Mouse (Mus musculus) neural tube, embryonic 12.5 days (tissue): ENCODE results near the gene Txndc5. TPM values are rescaled to one million over a fixed set of nuclear protein-coding genes. Genes with fewer than 3 reads are reported as not detected.

Experiments
- ATAC-seq: fragments of 200-750 bp; cut with Nextera tagmentation; 2 replicates; pipeline ENCODE4 v1.8.0; 2017; ENCODE audit warnings: low read depth, mild to moderate bottlenecking, moderate TSS enrichment, moderate library complexity; ENCODE audit not compliant: low FRiP score
- H3K27ac ChIP-seq: fragments of 300-500 bp; sonication (generic); 2 replicates; pipeline ENCODE4 v1.5.1; 2016
- H3K27me3 ChIP-seq: fragments of 300-500 bp; sonication (generic); replicated peaks from 2 replicates; pipeline ENCODE4 v1.6.1; 2016; ENCODE audit warnings: mild to moderate bottlenecking
- H3K36me3 ChIP-seq: fragments of 300-500 bp; sonication (generic); 2 replicates; pipeline ENCODE4 v1.6.1; 2016; ENCODE audit warnings: mild to moderate bottlenecking
- H3K4me1 ChIP-seq: fragments of 300-500 bp; sonication (generic); 2 replicates; pipeline ENCODE4 v1.6.1; 2016
- H3K4me2 ChIP-seq: fragments of 300-500 bp; sonication (generic); replicated peaks from 2 replicates; pipeline ENCODE4 v1.6.1; 2016; ENCODE audit warnings: mild to moderate bottlenecking
- H3K4me3 ChIP-seq: fragments of 300-500 bp; sonication (generic); 2 replicates; pipeline ENCODE4 v1.5.1; 2016
- H3K9ac ChIP-seq: fragments of 300-500 bp; sonication (generic); 2 replicates; pipeline ENCODE4 v1.6.1; 2016; ENCODE audit warnings: mild to moderate bottlenecking
- H3K9me3 ChIP-seq: fragments of 300-500 bp; sonication (generic); 2 replicates; pipeline ENCODE4 v1.6.1; 2016; ENCODE audit warnings: mild to moderate bottlenecking
- WGBS: fragments of 180-500 bp; shearing (Covaris S2); methylation state at CpG from one replicate; pipeline ENCODE4 v1.1.7; 2016; 5-methylcytosine and 5-hydroxymethylcytosine counted together
- polyA plus RNA-seq: library from polyadenylated mRNA; unstranded; fragments of >200 nt; fragmentation: Nextera tagmentation; extraction: Ambion mirVana; gene quantifications from 2 replicates; pipeline ENCODE4 v1.2.1, GENCODE M21; 2016

Txndc5 gene
- 112 and 121 TPM in 2 replicates for polyA plus RNA-seq

GRCm38 (mm10) chr13:38528687-38529294, at the start of gene Txndc5:
TSS of gene Txndc5 (minus strand) at chr13:38528824.
- peak within 1 kb of the TSS; percentile 80 for H3K4me3 ChIP-seq
- ATAC-seq = 0 out of 2 replicates have a peak, but pooled peaks have one; percentile 3
- H3K4me1 ChIP-seq = peaks cover 14% of the 10 kb centered on the region
- 60% methylated on average over 9 of the region's 9 CpGs for WGBS
- no peaks in the 10 kb centered on the region for H3K27me3 ChIP-seq
- H3K4me2 ChIP-seq = peak within 1 kb of the TSS; percentile 69
- H3K9me3 ChIP-seq = no peaks in the 10 kb centered on the region
- peak within 1 kb of the TSS; percentile 72 for H3K9ac ChIP-seq
- H3K36me3 ChIP-seq = no peaks in the 10 kb centered on the region
- H3K27ac ChIP-seq = peak within 1 kb of the TSS; percentile 5; the same call in 1 of the 2 replicates

- no peaks in the 10 kb centered on the region for H3K9me3 ChIP-seq
- no peaks in the 10 kb centered on the region for H3K36me3 ChIP-seq
- 80% methylated on average over 3 of the region's 3 CpGs for WGBS
- H3K4me2 ChIP-seq = no peak overlapping the region
- H3K27ac ChIP-seq = no peak overlapping the region
- no peak overlapping the region for H3K4me3 ChIP-seq
- H3K4me1 ChIP-seq = no peaks in the 10 kb centered on the region
- ATAC-seq = no peak
- H3K27me3 ChIP-seq = no peaks in the 10 kb centered on the region
- no peak overlapping the region for H3K9ac ChIP-seq
Measured at GRCm38 (mm10) chr13:38574668-38575067, 46.0 kb upstream of the Txndc5 start.

GRCm38 (mm10) chr13:38573281-38573680, 44.7 kb upstream of the Txndc5 start:
- Histone ChIP-seq H3K9me3 (no peaks in the 10 kb centered on the region), H3K4me3 (no peak overlapping the region), H3K27ac (no peak overlapping the region), H3K9ac (no peak overlapping the region), H3K4me2 (no peak overlapping the region), H3K4me1 (no peaks in the 10 kb centered on the region), H3K36me3 (no peaks in the 10 kb centered on the region), H3K27me3 (no peaks in the 10 kb centered on the region)
- ATAC-seq = no peak
- 88% methylated on average over 1 of the region's 1 CpGs for WGBS

- no peak for ATAC-seq
- 84% methylated on average over 4 of the region's 4 CpGs for WGBS
- Histone ChIP-seq H3K4me2 (no peak overlapping the region), H3K9me3 (0 out of 2 replicates have a peak, but pooled peaks cover 3% of the 10 kb centered on the region), H3K9ac (no peak overlapping the region), H3K4me1 (no peaks in the 10 kb centered on the region), H3K27me3 (no peaks in the 10 kb centered on the region), H3K36me3 (no peaks in the 10 kb centered on the region), H3K27ac (no peak overlapping the region), H3K4me3 (no peak overlapping the region)
Measured at GRCm38 (mm10) chr13:38565245-38565644, 36.6 kb upstream of the Txndc5 start.

- H3K4me1 ChIP-seq = no peaks in the 10 kb centered on the region
- no peak overlapping the region for H3K27ac ChIP-seq
- H3K27me3 ChIP-seq = no peaks in the 10 kb centered on the region
- no peak overlapping the region for H3K4me2 ChIP-seq
- H3K9ac ChIP-seq = no peak overlapping the region
- H3K9me3 ChIP-seq = no peaks in the 10 kb centered on the region
- H3K4me3 ChIP-seq = no peak overlapping the region
- WGBS = 84% methylated on average over 11 of the region's 11 CpGs
- H3K36me3 ChIP-seq = no peaks in the 10 kb centered on the region
- no peak for ATAC-seq
Measured at GRCm38 (mm10) chr13:38554611-38555010, 26.0 kb upstream of the Txndc5 start.

GRCm38 (mm10) chr13:38554210-38554609, 25.6 kb upstream of the Txndc5 start:
- H3K9me3 ChIP-seq = no peaks in the 10 kb centered on the region
- no peaks in the 10 kb centered on the region for H3K36me3 ChIP-seq
- no peak overlapping the region for H3K4me2 ChIP-seq
- no peak overlapping the region for H3K27ac ChIP-seq
- no peak overlapping the region for H3K9ac ChIP-seq
- no peaks in the 10 kb centered on the region for H3K4me1 ChIP-seq
- WGBS = 83% methylated on average over 3 of the region's 3 CpGs
- no peak for ATAC-seq
- H3K4me3 ChIP-seq = no peak overlapping the region
- no peaks in the 10 kb centered on the region for H3K27me3 ChIP-seq

DNA sequence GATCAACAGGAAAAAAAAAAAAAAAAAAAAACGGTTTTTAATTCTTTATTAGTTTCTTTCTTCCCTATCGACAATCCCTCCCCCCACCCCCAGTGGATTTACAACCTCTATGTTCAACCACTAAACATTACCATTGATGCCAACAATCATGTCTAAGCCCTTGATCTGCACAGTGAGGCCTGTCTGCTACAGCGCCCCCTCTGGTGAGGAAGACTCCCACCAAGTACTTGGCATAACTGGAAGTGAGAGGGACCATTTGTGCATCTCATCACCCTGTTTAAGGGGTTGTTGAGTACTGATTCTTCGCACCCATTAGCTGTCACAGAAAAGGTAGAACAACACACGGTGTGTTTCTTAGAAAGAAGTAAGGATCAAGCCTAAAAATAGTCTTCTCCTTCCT, 20.1 kb upstream of the Txndc5 start:
- no peaks in the 10 kb centered on the region for H3K4me1 ChIP-seq
- H3K9me3 ChIP-seq = no peaks in the 10 kb centered on the region
- whole genome bisulfite sequencing = 82% methylated on average over 5 of the region's 5 CpGs
- no peak for ATAC-seq
- no peak overlapping the region for H3K4me2 ChIP-seq
- no peaks in the 10 kb centered on the region for H3K36me3 ChIP-seq
- no peak overlapping the region for H3K4me3 ChIP-seq
- no peaks in the 10 kb centered on the region for H3K27me3 ChIP-seq
- H3K27ac ChIP-seq = no peak overlapping the region
- no peak overlapping the region for H3K9ac ChIP-seq

DNA sequence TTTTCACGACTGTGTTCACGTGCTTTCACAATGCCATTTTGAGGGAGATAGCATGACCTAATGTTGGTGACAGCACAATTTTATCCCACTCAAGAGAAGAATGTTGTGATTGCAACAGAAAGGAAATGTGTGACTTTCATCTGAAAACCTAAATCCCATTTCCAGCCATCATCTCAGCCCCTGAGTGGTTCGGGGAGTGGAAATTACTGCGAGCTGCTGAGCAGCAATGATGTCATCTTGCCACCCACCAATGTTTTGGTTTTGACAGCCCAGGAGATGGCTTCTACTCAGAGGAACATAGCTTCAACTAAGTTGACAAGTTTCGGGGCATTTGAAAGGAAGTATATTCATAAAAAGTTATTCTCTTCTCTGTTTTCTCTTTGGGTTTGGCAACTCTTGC, 19.1 kb upstream of the Txndc5 start:
- ATAC-seq = no peak
- H3K4me1 ChIP-seq = no peaks in the 10 kb centered on the region
- no peak overlapping the region for H3K27ac ChIP-seq
- no peaks in the 10 kb centered on the region for H3K9me3 ChIP-seq
- H3K4me3 ChIP-seq = no peak overlapping the region
- H3K9ac ChIP-seq = no peak overlapping the region
- WGBS = 92% methylated on average over 5 of the region's 5 CpGs
- H3K4me2 ChIP-seq = no peak overlapping the region
- no peaks in the 10 kb centered on the region for H3K36me3 ChIP-seq
- no peaks in the 10 kb centered on the region for H3K27me3 ChIP-seq

DNA sequence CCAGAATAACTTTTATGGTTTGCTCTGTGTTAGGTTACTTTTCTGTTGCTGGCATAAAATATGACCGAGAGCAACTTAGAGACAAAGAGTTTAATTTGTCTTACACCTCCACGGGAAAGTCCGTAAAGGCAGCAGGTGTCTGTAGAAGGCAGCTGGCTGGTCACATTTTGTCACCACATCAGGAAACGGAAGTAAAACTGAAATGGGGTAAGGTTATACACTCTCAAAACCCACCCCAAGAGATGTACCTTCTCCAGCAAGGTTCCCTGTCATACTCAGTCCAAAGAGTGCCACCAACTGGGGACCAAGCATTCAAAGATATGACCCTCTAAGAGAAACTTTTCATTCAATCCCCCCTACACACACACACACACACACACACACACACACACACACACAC, 18.1 kb upstream of the Txndc5 start:
- H3K27ac ChIP-seq = no peak overlapping the region
- no peaks in the 10 kb centered on the region for H3K27me3 ChIP-seq
- ATAC-seq = no peak
- no peak overlapping the region for H3K4me3 ChIP-seq
- no peak overlapping the region for H3K9ac ChIP-seq
- H3K4me2 ChIP-seq = no peak overlapping the region
- 79% methylated on average over 4 of the region's 4 CpGs for WGBS
- no peaks in the 10 kb centered on the region for H3K4me1 ChIP-seq
- no peaks in the 10 kb centered on the region for H3K36me3 ChIP-seq
- H3K9me3 ChIP-seq = no peaks in the 10 kb centered on the region

- no peaks in the 10 kb centered on the region for H3K27me3 ChIP-seq
- WGBS = 78% methylated on average over 3 of the region's 3 CpGs
- H3K4me3 ChIP-seq = no peak overlapping the region
- H3K27ac ChIP-seq = no peak overlapping the region
- no peak for ATAC-seq
- no peak overlapping the region for H3K4me2 ChIP-seq
- no peaks in the 10 kb centered on the region for H3K9me3 ChIP-seq
- H3K36me3 ChIP-seq = no peaks in the 10 kb centered on the region
- H3K4me1 ChIP-seq = no peaks in the 10 kb centered on the region
- H3K9ac ChIP-seq = no peak overlapping the region
Measured at GRCm38 (mm10) chr13:38545460-38545859, 16.8 kb upstream of the Txndc5 start.

DNA sequence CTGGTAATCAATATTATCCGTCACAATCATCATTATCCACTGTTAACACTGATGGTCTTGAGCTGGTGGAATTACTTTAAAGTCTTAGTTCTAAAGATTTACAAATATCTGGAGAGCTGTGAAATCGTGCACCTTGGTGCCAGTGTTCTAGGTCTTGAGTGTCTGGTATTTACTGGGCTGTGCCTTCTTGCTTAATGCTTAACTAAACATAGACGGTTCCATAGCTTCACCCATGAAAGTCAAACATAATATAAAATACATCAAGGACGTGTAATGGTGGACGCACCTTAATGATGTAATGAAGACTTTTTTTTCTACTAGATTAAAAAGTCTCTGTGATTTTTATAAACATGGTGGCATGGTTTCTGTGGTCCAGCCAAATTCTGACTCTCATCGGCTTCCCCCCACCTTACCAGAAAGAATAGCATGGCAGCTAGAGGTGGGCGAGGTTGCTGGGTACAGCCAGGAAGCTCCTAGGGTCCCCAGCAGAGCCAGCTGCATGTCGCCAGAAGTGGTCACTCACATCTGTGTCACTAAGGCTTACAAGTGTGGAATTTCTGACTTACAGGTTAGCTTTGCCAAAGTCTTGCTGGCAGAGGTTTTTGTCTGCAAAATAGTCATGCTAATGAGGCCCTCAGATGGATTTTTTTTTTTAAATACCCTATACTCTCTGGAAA, 16.3 kb upstream of the Txndc5 start:
- no peak for ATAC-seq
- Histone ChIP-seq H3K27ac (no peak overlapping the region), H3K9ac (no peak overlapping the region), H3K4me3 (no peak overlapping the region), H3K4me1 (no peaks in the 10 kb centered on the region), H3K27me3 (no peaks in the 10 kb centered on the region), H3K36me3 (no peaks in the 10 kb centered on the region), H3K9me3 (no peaks in the 10 kb centered on the region), H3K4me2 (no peak overlapping the region)
- 88% methylated on average over 8 of the region's 8 CpGs for WGBS

GRCm38 (mm10) chr13:38543455-38544125, 15.0 kb upstream of the Txndc5 start:
- no peaks in the 10 kb centered on the region for H3K9me3 ChIP-seq
- H3K36me3 ChIP-seq = no peaks in the 10 kb centered on the region
- H3K4me2 ChIP-seq = no peak overlapping the region
- WGBS = 70% methylated on average over 8 of the region's 8 CpGs
- H3K9ac ChIP-seq = no peak overlapping the region
- H3K27ac ChIP-seq = no peak overlapping the region
- no peak for ATAC-seq
- H3K27me3 ChIP-seq = no peaks in the 10 kb centered on the region
- no peak overlapping the region for H3K4me3 ChIP-seq
- no peaks in the 10 kb centered on the region for H3K4me1 ChIP-seq
